Mouse (Mus musculus): ENCODE data around the gene Myo1h.

DNA sequence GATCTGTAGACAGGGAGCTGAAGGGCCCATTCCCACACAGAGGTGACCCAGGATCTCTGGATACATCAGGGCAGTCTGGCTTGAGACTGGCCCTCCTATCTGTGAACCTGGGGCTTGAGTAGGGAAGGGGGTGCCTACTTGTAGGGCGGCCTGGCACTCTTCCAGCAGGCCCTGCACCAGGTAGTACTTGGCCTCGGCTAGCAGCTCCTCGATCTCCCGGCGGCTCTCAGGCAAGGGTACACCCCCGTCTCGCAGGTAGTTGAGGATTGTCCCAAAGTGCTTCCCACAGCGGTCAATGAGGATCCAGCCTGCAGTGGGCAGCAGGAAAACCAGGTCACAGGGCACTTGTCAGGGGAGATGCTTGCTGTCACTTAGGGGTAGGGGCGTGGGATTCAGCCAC lies 81.0 kb downstream of the Myo1h start:
- TF ChIP-seq CTCF (IDR thresholded peaks at IDR 0.05; ENCODE audit: borderline replicate concordance, insufficient read depth, low read depth, low read length) (no peak), POLR2A (IDR thresholded peaks at IDR 0.05; ENCODE audit: borderline replicate concordance, insufficient read depth, low read length) (no peak)

Measured in cerebellum, adult 2 months (tissue).